Mouse (Mus musculus): ENCODE measurements around the gene Pced1b. TPM values are rescaled to one million over a fixed set of nuclear protein-coding genes. Genes with fewer than 3 reads are reported as not detected.
"Not testable (repeated sequence)": the region's sequence is repeated elsewhere in the genome, so short reads cannot be mapped to it uniquely, and the experiment has no call there.

Gene Pced1b
- total RNA-seq, 2 experiments from 2014 or later, result 9.3 to 9.6 TPM

GRCm38 (mm10) chr15:97368035-97368608 lies 121.2 kb downstream of the Pced1b start:
- DNase-seq (ENCODE audit: extremely low spot score in 1 of 2, low spot score in 1 of 2), result no peak

DNA sequence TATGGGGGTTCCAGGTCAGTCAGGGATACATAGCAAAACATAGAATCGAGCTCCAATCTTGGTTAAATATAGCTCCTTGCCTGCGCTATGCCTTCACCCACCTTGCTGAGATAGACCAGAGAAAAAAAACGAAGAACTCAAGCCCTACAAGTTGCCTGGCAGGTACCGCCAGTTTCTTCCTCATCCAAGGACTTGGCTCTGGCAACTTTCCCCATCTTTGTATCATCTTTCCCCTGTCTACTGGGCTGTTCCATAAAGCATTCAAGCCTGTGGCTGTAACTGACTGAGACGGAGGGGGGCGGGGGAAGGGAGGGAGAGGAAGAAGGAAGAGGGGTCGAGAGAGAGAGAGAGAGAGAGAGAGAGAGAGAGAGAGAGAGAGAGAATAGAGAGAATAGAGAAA lies 121.7 kb downstream of the Pced1b start:
- no peak for DNase-seq (ENCODE audit: extremely low spot score in 1 of 2, low spot score in 1 of 2)

- DNase-seq (ENCODE audit: extremely low spot score in 1 of 2, low spot score in 1 of 2), result no peak
Measured at GRCm38 (mm10) chr15:97369144-97369543, 122.2 kb downstream of the Pced1b start.

DNA sequence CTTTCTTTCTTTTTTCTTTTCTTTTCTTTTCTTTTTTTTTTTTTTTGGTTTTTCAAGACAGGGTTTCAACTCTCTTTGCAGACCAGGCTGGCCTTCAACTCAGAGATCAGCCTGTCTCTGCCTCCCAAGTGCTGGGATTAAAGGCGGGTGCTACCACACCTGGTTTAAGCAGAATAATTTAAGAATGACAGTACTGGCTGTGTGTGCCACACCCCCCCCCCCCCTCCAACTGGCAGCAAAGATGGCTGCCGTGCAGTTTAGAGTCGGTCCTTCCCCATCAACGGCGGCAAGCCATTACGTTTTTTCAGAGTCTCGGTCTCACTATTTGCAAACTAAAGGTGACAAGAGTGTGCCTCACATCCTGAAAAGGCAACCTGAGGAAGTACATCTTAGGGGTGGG lies 124.0 kb downstream of the Pced1b start:
- DNase-seq (ENCODE audit: extremely low spot score in 1 of 2, low spot score in 1 of 2), result no peak

GRCm38 (mm10) chr15:97372043-97372442 lies 125.1 kb downstream of the Pced1b start:
- not testable (repeated sequence) for DNase-seq (ENCODE audit: extremely low spot score in 1 of 2, low spot score in 1 of 2)

DNA sequence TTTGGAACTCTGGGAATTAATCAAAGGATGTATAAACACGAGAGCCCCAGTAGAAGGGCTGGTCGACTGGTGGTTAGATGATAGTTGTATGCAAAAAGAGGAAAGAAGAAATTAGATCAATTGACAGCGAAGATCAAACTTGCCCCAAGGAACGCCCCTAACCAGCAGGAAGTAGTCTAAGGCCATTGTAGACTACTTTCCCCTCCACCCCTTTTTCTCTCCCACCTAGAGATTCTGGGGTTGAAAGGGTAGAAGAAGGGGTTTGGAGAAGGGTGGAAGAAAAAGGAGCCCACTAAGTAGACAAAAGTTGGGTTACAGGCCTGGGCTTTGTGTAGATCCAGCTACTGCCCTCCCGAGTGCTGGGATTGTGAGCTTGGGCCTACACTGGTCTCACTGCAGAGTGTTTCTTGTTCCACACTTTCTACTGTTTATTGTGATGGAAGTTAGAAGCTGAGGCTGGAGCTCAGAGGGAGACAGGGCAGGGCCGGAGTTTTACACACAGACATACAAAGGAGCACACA lies 125.8 kb downstream of the Pced1b start:
- no peak for DNase-seq (ENCODE audit: extremely low spot score in 1 of 2, low spot score in 1 of 2)

- no peak for DNase-seq (ENCODE audit: extremely low spot score in 1 of 2, low spot score in 1 of 2)
Measured at GRCm38 (mm10) chr15:97373203-97374084, 126.5 kb downstream of the Pced1b start.

DNA sequence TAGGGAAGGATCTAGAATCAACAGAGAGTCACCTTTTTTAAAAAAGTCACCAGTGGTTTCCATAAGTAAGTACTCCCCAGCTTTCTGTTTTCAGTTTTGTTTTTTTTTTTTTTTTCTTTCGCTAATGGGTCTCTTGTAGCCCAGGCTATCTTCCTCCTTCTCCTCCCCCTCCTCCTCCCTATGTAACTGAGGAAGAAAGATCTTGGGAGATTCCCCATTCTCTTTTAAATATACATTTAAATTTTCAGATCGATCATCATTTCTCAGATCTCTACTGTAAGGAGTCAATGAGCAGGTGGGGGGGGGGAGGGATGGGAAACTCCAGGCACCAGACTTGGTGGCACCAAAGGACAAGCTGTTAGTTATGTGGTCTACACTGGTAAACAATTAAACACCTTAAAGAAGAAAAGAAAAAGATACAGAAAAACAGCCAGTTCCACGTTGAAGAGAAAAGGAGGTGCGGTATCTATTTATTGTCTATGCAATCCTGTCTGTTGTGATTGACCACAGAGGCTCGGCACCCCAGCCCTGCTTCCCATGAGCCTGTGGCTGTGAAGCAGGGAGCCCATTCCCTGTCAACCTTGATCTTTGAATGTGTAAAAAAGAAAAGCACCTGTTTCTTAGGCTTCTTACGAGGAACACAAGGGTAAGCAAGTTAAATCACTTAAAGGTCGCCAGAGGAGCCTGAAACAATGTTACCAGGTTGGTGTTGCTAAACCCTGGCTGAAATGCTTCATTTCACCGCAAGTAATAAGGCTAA lies 127.4 kb downstream of the Pced1b start:
- DNase-seq (ENCODE audit: extremely low spot score in 1 of 2, low spot score in 1 of 2), result no peak

- DNase-seq (ENCODE audit: extremely low spot score in 1 of 2, low spot score in 1 of 2), result no peak
Measured at GRCm38 (mm10) chr15:97374845-97375720, 128.2 kb downstream of the Pced1b start.

DNA sequence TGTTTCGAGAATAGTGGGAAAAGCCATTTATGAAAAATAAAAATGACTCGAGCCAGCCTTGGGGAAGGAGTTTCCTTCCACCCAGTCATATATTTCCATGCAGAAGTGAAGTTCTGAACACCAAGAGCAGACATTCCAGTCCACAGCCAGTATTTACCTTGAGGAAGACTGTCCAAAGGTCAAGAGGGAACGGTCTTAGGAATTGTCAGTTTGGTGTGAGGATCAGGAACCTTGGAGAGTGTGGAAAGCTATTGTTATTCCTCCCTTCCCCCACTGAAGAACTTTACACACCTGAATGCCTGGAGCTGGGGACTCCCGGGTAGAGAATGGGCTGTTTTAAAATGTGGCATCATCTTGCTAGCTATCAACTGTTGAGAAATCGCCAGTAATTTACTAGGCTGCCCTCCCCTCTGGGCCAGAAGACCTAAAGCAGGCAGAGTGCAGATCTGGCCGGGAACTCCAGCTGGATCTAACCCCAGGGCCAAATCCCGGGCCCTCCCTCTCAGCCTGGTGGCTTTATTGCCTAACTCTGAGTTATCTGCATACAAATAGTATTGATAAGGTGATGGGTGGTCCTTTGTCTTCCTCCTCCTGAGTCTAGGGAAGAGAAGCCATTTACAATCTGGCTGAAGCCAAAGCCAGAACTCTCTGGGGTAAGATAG lies 129.3 kb downstream of the Pced1b start:
- no peak for DNase-seq (ENCODE audit: extremely low spot score in 1 of 2, low spot score in 1 of 2)

GRCm38 (mm10) chr15:97376792-97377222 lies 129.9 kb downstream of the Pced1b start:
- no peak for DNase-seq (ENCODE audit: extremely low spot score in 1 of 2, low spot score in 1 of 2)

DNA sequence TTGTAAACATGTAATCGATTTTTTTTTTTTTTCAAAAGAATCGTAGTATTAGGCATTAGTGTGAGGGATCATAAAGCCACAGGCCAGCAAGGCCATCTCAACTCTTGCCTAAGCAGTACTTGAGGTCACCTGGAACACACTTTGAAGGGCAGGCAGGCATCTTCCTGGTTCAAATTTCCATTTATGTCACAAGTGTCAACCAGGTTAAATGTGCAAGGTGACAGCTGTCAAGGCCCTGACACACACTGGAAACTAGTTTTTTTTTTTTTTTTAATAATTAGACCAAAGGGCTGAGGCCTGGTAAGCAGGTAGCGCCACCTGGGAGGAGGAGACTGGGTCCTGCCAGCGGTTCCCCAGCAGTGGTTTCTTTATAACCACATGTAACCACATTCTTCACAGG lies 131.2 kb downstream of the Pced1b start:
- no peak for DNase-seq (ENCODE audit: extremely low spot score in 1 of 2, low spot score in 1 of 2)

DNA sequence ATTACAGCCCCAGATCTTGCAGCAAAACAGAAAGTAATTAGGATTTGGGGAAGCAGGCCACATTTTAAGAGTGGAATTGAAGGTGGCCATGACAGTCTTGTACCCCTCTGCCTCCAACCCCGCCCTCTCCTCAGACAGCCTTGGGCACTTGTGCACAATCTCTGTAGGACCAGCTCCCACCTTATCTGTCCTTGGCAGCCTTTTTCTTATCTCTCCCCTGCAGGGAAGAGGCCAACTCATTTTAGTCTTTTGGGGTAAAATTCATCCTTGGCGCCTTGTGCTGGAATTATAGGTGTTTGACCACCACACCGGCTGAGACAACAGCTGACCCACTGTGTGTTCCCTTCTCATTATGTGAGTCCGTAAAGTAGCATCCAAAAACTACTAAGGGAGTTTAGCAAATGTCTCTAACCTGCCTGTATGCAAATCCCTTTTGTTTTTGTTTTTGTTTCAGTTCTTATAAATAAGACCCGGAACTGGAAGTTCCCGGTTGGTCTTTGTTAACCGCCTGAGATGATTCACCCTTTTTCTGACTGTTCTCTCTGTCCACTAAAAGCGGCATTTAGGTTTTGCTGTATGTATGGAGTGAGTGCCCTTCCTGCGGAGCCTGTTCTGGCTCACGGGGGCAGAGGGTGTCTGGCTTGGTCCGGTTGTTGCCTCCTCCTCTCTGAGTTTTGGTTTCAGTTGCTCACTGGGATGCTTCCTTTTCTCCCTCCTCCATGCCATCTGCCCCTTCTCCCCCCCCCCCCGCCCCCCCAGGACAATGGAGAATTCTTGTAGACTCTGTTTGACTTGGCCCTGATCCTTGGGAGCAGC lies 132.8 kb downstream of the Pced1b start:
- no peak for DNase-seq (ENCODE audit: extremely low spot score in 1 of 2, low spot score in 1 of 2)

- no peak for DNase-seq (ENCODE audit: extremely low spot score in 1 of 2, low spot score in 1 of 2)
Measured at GRCm38 (mm10) chr15:97382567-97382966, 135.7 kb downstream of the Pced1b start.

GRCm38 (mm10) chr15:97383523-97384141 lies 136.7 kb downstream of the Pced1b start:
- DNase-seq (ENCODE audit: extremely low spot score in 1 of 2, low spot score in 1 of 2), result no peak

DNA sequence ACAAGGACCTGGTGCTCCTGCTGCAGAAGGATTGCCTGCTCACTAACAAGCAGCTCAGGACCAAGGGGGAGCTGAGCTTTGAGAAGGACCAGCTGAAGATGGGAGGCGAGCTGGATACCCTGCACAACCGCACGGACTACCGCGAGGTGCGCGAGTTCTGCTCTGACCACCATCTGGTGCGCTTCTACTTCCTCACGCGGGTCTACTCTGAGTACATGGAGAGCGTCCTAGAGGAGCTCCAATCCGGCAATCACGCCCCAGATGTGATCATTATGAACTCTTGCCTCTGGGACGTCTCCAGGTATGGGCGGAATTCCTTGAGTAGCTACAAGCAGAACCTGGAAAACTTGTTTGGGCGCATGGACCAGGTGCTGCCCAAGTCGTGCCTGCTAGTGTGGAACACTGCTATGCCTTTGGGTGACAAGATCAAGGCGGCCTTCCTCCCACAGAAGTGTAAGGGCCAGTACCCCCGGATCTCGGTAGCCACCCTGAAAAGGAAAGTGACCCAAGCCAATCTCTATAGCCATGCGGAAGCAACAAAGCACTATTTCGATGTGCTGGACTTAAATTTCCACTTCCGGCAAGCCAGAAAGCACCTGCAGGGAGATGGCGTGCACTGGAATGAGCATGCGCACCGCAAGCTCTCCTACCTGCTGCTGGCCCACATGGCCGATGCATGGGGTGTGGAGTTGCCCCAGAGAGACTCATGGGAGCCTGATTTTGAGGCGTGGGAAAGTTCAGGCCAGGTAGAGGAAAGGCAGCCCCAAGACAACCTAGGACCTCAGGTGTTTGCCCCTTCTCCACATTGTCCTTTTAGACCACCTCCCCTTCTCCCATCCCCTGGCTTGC lies 137.5 kb downstream of the Pced1b start:
- DNase-seq (ENCODE audit: extremely low spot score in 1 of 2, low spot score in 1 of 2), result no peak

DNA sequence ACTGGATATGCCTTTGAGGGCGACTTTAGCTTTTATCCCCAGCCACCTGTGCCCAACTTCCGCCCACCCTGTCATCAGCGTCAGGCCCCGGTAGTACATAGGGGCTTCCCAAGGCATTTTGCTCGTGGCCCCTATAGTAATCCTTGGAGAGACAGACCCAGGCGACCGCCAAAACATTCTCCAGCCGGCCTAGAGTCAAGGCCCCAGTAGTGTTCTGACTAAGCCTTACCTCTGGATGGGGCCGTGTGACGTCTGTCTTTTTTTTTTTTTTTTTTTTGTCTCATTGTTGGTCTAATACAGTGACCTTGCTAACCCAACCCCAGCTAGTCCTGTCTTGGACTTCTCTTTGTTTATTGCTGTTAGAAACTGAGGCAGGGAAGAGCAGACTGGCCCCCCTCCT lies 138.3 kb downstream of the Pced1b start:
- not testable (repeated sequence) for DNase-seq (ENCODE audit: extremely low spot score in 1 of 2, low spot score in 1 of 2)
